Mouse (Mus musculus): Measurements from ENCODE around the gene Ssc4d. TPM values are rescaled to one million over a fixed set of nuclear protein-coding genes. Genes with fewer than 3 reads are reported as not detected.

Gene Ssc4d
- polyA plus RNA-seq, 1 experiment from 2014 or later = 2.4 TPM

DNA sequence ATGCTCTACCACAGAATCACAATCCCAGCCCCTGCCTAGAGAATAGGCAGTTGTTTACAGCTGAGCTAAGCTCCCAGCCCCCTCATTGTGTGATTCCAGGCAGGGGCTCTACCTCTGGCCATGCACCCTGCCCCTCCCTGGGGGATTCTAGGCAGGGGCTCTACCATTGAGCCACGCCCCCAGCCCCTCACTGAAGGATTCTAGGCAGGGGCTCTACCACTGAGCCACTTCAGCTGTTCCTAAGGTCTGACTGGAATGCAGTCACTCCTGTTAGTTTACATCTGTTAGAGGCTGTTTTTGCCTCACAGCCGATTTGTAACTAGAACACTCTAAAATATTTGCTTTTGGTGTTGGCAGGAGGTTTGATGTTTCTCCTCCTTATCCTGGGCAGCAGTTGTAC is 28.0 kb upstream of the Ssc4d start:
- ATAC-seq (no peak), DNase-seq (ENCODE audit: low read depth, low spot score) (no peak)
- in situ Hi-C loops (cut with MboI; ENCODE audit: low pct_unique_long_range_greater_than_20kb) = no loop called here
- ChIA-PET CTCF (interaction anchor here (1.1 to 1.8 kb wide), 3 partner anchors 24 to 43 kb away, joined by 3 to 5 read pairs (median 3); partner anchors contain the start of gene Upk3b), POLR2A (no interaction called here)
- no peaks in the 10 kb centered on the region for H3K27me3 ChIP-seq
- TF ChIP-seq CTCF (IDR thresholded peaks at IDR 0.05) = no peak

- no peak for ATAC-seq
- in situ Hi-C loops (cut with MboI; ENCODE audit: low pct_unique_long_range_greater_than_20kb) = no loop called here
- TF ChIP-seq CTCF (IDR thresholded peaks at IDR 0.05) = no peak
- no peak for DNase-seq (ENCODE audit: low read depth, low spot score)
- CTCF ChIA-PET = interaction anchor here (1.3 kb wide), 1 partner anchor 103 kb away, joined by 3 read pairs; no protein-coding TSS in a partner anchor
- POLR2A ChIA-PET = interaction anchor here (1.4 to 1.5 kb wide), 2 partner anchors 8 to 14 kb away, joined by 3 to 5 read pairs; no protein-coding TSS in a partner anchor
- H3K27me3 ChIP-seq = no peaks in the 10 kb centered on the region
These were observed 26.9 kb upstream of the Ssc4d start for GRCm38 (mm10) chr5:136001222-136001621.

- in situ Hi-C loops (cut with MboI; ENCODE audit: low pct_unique_long_range_greater_than_20kb) = no loop called here
- DNase-seq (ENCODE audit: low read depth, low spot score) (no peak), ATAC-seq (no peak)
- TF ChIP-seq CTCF (IDR thresholded peaks at IDR 0.05) = no peak
- no peaks in the 10 kb centered on the region for H3K27me3 ChIP-seq
- ChIA-PET POLR2A (interaction anchor here (1.1 to 1.2 kb wide), 2 partner anchors 12 to 13 kb away, joined by 3 to 4 read pairs; no protein-coding TSS in a partner anchor), CTCF (interaction anchor here (1.2 to 3.1 kb wide), 9 partner anchors 10 to 65 kb away, joined by 3 to 9 read pairs (median 4); no protein-coding TSS in a partner anchor)
These were observed 21.8 kb upstream of the Ssc4d start for GRCm38 (mm10) chr5:135996162-135996561.

DNA sequence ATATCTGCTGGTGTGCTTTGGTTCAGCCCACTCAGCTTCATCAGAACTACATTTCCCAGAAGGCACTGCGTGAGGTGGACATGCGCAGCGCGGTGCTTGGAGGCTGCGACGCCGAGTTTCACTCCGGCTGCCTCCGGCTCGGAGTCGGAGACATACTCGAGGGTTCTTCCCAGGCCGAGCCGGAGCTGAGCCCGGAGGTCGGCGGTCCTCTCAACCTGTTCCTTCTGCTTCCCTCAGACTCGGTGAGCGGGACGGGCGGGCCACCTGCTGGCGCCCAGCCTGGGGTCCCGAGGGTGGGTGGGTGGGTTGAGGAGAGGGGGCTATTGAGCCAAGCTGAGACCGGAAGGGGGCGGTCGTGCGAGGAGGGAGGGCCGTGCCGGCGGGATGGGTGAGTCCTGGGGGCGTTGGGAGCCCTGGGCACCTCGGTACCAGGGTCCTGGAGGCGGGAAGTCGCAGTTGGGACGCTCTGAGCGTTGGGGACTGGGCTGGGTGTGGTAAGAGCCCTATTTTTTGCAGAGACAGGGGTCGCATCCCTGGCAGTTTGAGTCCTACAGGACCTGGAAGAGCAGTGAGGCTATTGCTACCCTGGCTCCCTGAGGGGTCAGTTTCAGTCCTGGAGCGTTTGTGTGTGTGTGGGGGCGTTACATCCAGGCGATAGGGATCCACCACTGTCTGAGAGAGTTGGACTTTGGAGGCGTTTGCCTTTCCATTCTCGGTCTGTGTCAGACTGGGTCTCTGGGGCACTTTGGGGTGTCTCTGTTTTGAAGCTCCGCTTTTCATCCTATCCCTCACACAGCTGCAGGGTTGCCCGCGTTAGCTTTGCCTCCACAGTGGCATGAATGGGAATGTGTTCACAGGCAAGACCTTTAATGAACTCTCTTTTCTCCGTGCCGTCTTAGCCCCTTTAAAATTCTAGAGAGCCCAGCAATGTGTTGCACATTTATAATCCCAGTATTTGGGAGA is 20.7 kb upstream of the Ssc4d start, which contains the start of gene Dtx2:
Gene Dtx2, plus strand, starts transcription at position 76 of the 963 bp plus-strand sequence.
- ChIA-PET CTCF (interaction anchor here (1.2 to 3.1 kb wide), 9 partner anchors 11 to 67 kb away, joined by 3 to 9 read pairs (median 4); no protein-coding TSS in a partner anchor), POLR2A (interaction anchor here (0.5 to 1.2 kb wide), 2 partner anchors 13 to 958 kb away, joined by 3 to 4 read pairs; partner anchors contain the start of gene Fis1)
- DNase-seq (ENCODE audit: low read depth, low spot score) (no peak), ATAC-seq (peak; percentile 89)
- no peaks in the 10 kb centered on the region for H3K27me3 ChIP-seq
- in situ Hi-C loops (cut with MboI; ENCODE audit: low pct_unique_long_range_greater_than_20kb) = no loop called here
- peak; percentile 44 for TF ChIP-seq CTCF (IDR thresholded peaks at IDR 0.05)

GRCm38 (mm10) chr5:135994335-135994724 is 20.0 kb upstream of the Ssc4d start:
- H3K27me3 ChIP-seq = no peaks in the 10 kb centered on the region
- POLR2A ChIA-PET = interaction anchor here (1.1 kb wide), 1 partner anchor 11 kb away, joined by 3 read pairs; no protein-coding TSS in a partner anchor
- CTCF ChIA-PET = interaction anchor here (1.9 to 3.1 kb wide), 3 partner anchors 12 to 21 kb away, joined by 6 to 9 read pairs (median 7); no protein-coding TSS in a partner anchor
- in situ Hi-C loops (cut with MboI; ENCODE audit: low pct_unique_long_range_greater_than_20kb) = no loop called here
- ATAC-seq = no peak
- DNase-seq (ENCODE audit: low read depth, low spot score) = no peak
- no peak for TF ChIP-seq CTCF (IDR thresholded peaks at IDR 0.05)

DNA sequence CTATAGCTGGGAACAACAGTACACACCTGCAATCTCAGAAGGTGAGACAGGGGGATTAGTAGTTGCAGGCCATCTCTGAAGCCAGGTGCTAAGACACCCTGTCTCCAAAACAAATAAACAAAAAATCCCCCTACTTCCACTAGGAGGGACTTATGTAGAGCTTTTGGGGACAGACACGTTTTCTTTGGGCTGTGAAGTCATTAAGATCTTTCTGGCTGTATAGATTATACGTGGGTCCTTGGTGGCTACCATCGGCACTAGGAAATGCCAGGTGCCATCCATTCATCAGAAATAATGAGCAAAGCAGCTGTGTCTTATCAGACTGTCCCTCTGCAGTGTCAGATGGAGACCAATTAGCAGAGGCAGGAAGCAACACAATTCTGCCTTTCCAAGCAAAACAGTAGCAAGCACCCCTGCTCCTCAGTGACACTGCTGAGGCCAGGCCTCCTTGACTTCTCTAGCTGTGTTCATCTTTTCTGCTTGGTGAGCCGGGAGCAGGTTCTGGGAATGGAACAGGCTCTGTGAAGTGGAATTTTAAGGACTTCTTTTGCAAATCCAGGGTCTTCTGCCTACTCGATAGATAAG is 19.1 kb upstream of the Ssc4d start:
- POLR2A ChIA-PET = interaction anchor here (1.1 kb wide), 1 partner anchor 10 kb away, joined by 3 read pairs; no protein-coding TSS in a partner anchor
- no peaks in the 10 kb centered on the region for H3K27me3 ChIP-seq
- DNase-seq (ENCODE audit: low read depth, low spot score) = no peak
- ATAC-seq = no peak
- no peak for TF ChIP-seq CTCF (IDR thresholded peaks at IDR 0.05)
- CTCF ChIA-PET = interaction anchor here (0.8 to 3.1 kb wide), 5 partner anchors 11 to 69 kb away, joined by 3 to 9 read pairs (median 6); no protein-coding TSS in a partner anchor
- in situ Hi-C loops (cut with MboI; ENCODE audit: low pct_unique_long_range_greater_than_20kb) = no loop called here

DNA sequence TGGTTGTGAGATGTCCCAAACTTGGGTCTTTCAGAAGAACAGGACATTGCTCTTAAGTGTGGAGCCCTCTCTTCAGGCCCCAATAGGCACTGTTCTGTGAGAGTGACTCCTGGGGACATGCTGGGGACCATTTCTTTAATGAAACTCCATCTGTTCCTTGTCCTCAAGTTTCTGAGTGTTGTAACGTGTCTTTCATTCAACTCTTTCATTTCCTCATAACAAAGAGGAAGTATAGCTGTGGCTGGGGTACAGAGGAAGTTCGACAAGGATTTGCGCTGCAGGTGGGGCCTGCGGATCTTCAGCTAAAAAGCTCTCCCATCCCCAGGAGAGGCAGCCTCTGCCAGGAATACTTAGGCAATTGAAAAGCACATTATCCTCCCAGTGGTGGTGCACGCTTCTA is 16.3 kb upstream of the Ssc4d start:
- DNase-seq (ENCODE audit: low read depth, low spot score) (no peak), ATAC-seq (no peak)
- H3K27me3 ChIP-seq = no peaks in the 10 kb centered on the region
- no peak for TF ChIP-seq CTCF (IDR thresholded peaks at IDR 0.05)
- ChIA-PET POLR2A (no interaction called here), CTCF (no interaction called here)
- in situ Hi-C loops (cut with MboI; ENCODE audit: low pct_unique_long_range_greater_than_20kb) = no loop called here

DNA sequence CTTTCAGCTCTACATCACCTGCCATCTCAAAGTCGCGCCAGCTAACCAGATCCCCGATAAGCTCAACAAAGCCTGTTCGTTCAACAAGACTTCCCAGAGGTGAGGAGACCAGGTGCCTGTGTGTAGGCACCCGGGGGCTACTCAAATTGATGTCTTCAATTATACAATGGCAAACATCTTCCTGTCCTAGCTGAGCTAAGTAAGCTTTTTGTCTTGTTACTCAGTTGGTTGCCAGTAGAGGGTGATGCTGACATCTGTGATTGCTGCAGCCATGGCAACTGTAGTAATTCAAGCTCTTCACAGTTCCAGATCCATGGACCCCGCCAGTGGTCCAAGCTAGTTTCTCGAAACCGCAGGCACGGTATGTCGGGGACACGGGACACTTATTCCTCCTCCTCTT is 12.9 kb upstream of the Ssc4d start:
- ChIA-PET POLR2A (no interaction called here), CTCF (interaction anchor here (0.6 to 2.4 kb wide), 18 partner anchors 11 to 79 kb away, joined by 3 to 10 read pairs (median 4); partner anchors contain the start of gene Upk3bl)
- TF ChIP-seq CTCF (IDR thresholded peaks at IDR 0.05) = peak; percentile 65
- ATAC-seq (no peak), DNase-seq (ENCODE audit: low read depth, low spot score) (no peak)
- no peaks in the 10 kb centered on the region for H3K27me3 ChIP-seq
- in situ Hi-C loops (cut with MboI; ENCODE audit: low pct_unique_long_range_greater_than_20kb) = no loop called here

DNA sequence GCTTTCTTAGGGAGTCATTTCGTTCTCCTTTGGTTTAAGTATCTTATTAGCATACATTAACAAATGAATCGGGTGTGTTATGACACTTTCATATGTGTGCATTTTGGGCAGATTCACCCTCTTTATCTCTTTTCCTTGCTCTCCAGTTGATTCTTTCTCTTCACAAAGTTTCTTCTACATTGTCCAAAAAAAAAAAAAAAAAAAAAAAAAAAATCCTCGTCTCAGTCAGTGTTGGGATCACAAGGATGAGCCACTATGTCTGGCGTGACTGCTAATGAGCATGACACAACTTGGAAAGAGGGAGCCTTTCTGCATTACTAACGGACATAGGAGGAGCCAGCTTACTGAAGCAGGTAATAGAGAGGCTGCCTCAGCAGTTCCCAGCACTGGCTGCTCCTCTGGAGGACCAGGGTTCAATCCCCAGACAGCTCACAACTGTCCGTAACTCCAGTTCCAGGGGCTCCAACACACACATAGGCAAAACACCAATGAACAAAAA is 10.3 kb upstream of the Ssc4d start:
- ChIA-PET CTCF (interaction anchor here (1.2 to 1.7 kb wide), 4 partner anchors 60 to 86 kb away, joined by 3 to 4 read pairs (median 3); no protein-coding TSS in a partner anchor), POLR2A (no interaction called here)
- H3K27me3 ChIP-seq = no peaks in the 10 kb centered on the region
- ATAC-seq (no peak), DNase-seq (ENCODE audit: low read depth, low spot score) (no peak)
- in situ Hi-C loops (cut with MboI; ENCODE audit: low pct_unique_long_range_greater_than_20kb) = loop anchor here (5.0 kb wide), 2 partner anchors 63 to 203 kb away; no protein-coding TSS in a partner anchor
- TF ChIP-seq CTCF (IDR thresholded peaks at IDR 0.05) = no peak

- TF ChIP-seq CTCF (IDR thresholded peaks at IDR 0.05) = no peak
- ATAC-seq = peak; percentile 55
- ChIA-PET CTCF (interaction anchor here (0.7 to 2.4 kb wide), 11 partner anchors 11 to 95 kb away, joined by 3 to 16 read pairs (median 3); partner anchors contain the start of gene Dtx2), POLR2A (no interaction called here)
- no peaks in the 10 kb centered on the region for H3K27me3 ChIP-seq
- no peak for DNase-seq (ENCODE audit: low read depth, low spot score)
- in situ Hi-C loops (cut with MboI; ENCODE audit: low pct_unique_long_range_greater_than_20kb) = loop anchor here (5.0 kb wide), 2 partner anchors 65 to 205 kb away; no protein-coding TSS in a partner anchor
These were observed 8.1 kb upstream of the Ssc4d start for GRCm38 (mm10) chr5:135982398-135982797.
